Mouse (Mus musculus) liver, embryonic 14.5 days (tissue): ENCODE results near the gene Hmgb1. TPM values are rescaled to one million over a fixed set of nuclear protein-coding genes. Genes with fewer than 3 reads are reported as not detected.

Experiments used
- ATAC-seq: fragments of 200-750 bp; cut with Nextera tagmentation; 2 replicates; pipeline ENCODE4 v1.8.0; 2017; ENCODE audit warnings: moderate number of reproducible peaks, mild to moderate bottlenecking, moderate library complexity; ENCODE audit not compliant: insufficient read depth
- DNase-seq, 3 experiments: peaks; one replicate each; pipeline ENCODE4 v3.0.0-alpha.2; 2012 to 2013; ENCODE audit warnings: low read depth in 3 of 3, low spot score in 3 of 3
- H3K27ac ChIP-seq: fragments of 300-500 bp; sonication (generic); 2 replicates; pipeline ENCODE4 v1.5.1; 2014; ENCODE audit warnings: moderate library complexity, mild to moderate bottlenecking, control low read depth, inconsistent platforms
- H3K27me3 ChIP-seq: fragments of 300-500 bp; sonication (generic); 2 replicates; pipeline ENCODE4 v1.6.1; 2014; ENCODE audit warnings: mild to moderate bottlenecking, low read length, moderate library complexity; ENCODE audit not compliant: control insufficient read depth, insufficient read depth
- H3K36me3 ChIP-seq: fragments of 300-500 bp; sonication (generic); replicated peaks from 2 replicates; pipeline ENCODE4 v1.6.1; 2014; ENCODE audit warnings: low read depth; ENCODE audit not compliant: control insufficient read depth, insufficient read depth
- H3K4me1 ChIP-seq, 2 experiments: fragments of 200-500 bp in 1 of 2; fragments of 300-500 bp in 1 of 2; sonication (generic) in 1 of 2; replicated peaks; 2 replicates each; pipeline ENCODE4 v1.6.1; 2012 to 2014; ENCODE audit warnings: antibody characterized with exemption in 1 of 2, inconsistent platforms in 1 of 2, low read length in 1 of 2; ENCODE audit not compliant: control insufficient read depth in 2 of 2, insufficient read depth in 2 of 2
- H3K4me2 ChIP-seq: fragments of 300-500 bp; sonication (generic); 2 replicates; pipeline ENCODE4 v1.6.1; 2014; ENCODE audit warnings: low read depth, mild to moderate bottlenecking, control low read depth, moderate library complexity
- H3K4me3 ChIP-seq, 2 experiments: fragments of 200-500 bp in 1 of 2; fragments of 300-500 bp in 1 of 2; sonication (generic) in 1 of 2; 2 replicates each; pipeline ENCODE4 v1.5.1; 2012 to 2014; ENCODE audit warnings: low read depth in 2 of 2, low read length in 2 of 2, mild to moderate bottlenecking in 2 of 2, control low read depth in 1 of 2, inconsistent platforms in 1 of 2, moderate library complexity in 1 of 2; ENCODE audit not compliant: insufficient read depth in 1 of 2
- H3K9ac ChIP-seq: fragments of 300-500 bp; sonication (generic); replicated peaks from 2 replicates; pipeline ENCODE4 v1.6.1; 2014; ENCODE audit warnings: mild to moderate bottlenecking, control low read depth, moderate library complexity
- H3K9me3 ChIP-seq: fragments of 300-500 bp; sonication (generic); 2 replicates; pipeline ENCODE4 v1.6.1; 2016; ENCODE audit warnings: low read length, mixed read lengths; ENCODE audit not compliant: control insufficient read depth
- CTCF ChIP-seq: IDR thresholded peaks from 2 replicates; pipeline ENCODE4 v1.5.1; 2016; ENCODE audit warnings: antibody characterized with exemption, low read depth, control low read depth
- EP300 ChIP-seq: IDR thresholded peaks from 2 replicates; pipeline ENCODE4 v1.6.1; 2016; ENCODE audit warnings: antibody characterized with exemption, low read depth
- WGBS: fragments of 180-500 bp; shearing (Covaris S2); extraction: QIAGEN DNeasy Blood & Tissue Kit; methylation state at CpG from one replicate; pipeline ENCODE4 v1.1.7; 2014; ENCODE audit not compliant: insufficient replicate concordance; 5-methylcytosine and 5-hydroxymethylcytosine counted together
- polyA plus RNA-seq, 2 experiments: library from polyadenylated mRNA; depleted of rRNA in 1 of 2; stranded (reverse) in 1 of 2; unstranded in 1 of 2; fragments of >200 nt; fragmentation: Nextera tagmentation in 1 of 2; extraction: Ambion mirVana in 1 of 2; gene quantifications; 2 replicates each; pipeline versions ENCODE4 v1.2.1 to v1.2.3; 2012 to 2014

The Hmgb1 gene
- polyA plus RNA-seq, 2 experiments, result 176 to 555 TPM

GRCm38 (mm10) chr5:149136933-149137365 is 47.3 kb downstream of the Hmgb1 start:
- DNase-seq (peak; percentile 77 to 80 (median 78)), ATAC-seq (peak; percentile 93)
- no peak for TF ChIP-seq CTCF
- peak; percentile 75 for TF ChIP-seq EP300
- Histone ChIP-seq H3K9ac (no peak overlapping the region; the same call in 1 of the 2 replicates), H3K4me1 (peaks cover 31 to 36% of the 10 kb centered on the region in 2 experiments), H3K36me3 (no peaks in the 10 kb centered on the region), H3K4me3 (no peak overlapping the region), H3K27ac (peak overlapping the region; percentile 55), H3K27me3 (no peaks in the 10 kb centered on the region), H3K4me2 (peak overlapping the region; percentile 36), H3K9me3 (no peaks in the 10 kb centered on the region)
- WGBS, result 41% methylated on average over 4 of the region's 4 CpGs

GRCm38 (mm10) chr5:149135455-149136354 is 48.6 kb downstream of the Hmgb1 start:
- DNase-seq, result no peak
- Histone ChIP-seq H3K27ac (peak overlapping the region; percentile 74), H3K9ac (peak overlapping the region; percentile 54), H3K4me3 (no peak overlapping the region), H3K9me3 (no peaks in the 10 kb centered on the region), H3K4me1 (peaks cover 31 to 36% of the 10 kb centered on the region in 2 experiments), H3K36me3 (no peaks in the 10 kb centered on the region), H3K27me3 (no peaks in the 10 kb centered on the region), H3K4me2 (peak overlapping the region; percentile 53)
- 61% methylated on average over 10 of the region's 10 CpGs for WGBS
- TF ChIP-seq CTCF, result no peak; the same call in 1 of the 2 replicates
- TF ChIP-seq EP300, result no peak
- ATAC-seq, result no peak

GRCm38 (mm10) chr5:149134751-149135454 is 49.4 kb downstream of the Hmgb1 start:
- H3K9ac ChIP-seq, result peak overlapping the region; percentile 54
- TF ChIP-seq EP300, result peak; percentile 57
- no peak for TF ChIP-seq CTCF
- peak; percentile 37 for ATAC-seq
- WGBS, result 33% methylated on average over 10 of the region's 10 CpGs
- peaks cover 31 to 36% of the 10 kb centered on the region in 2 experiments for H3K4me1 ChIP-seq
- H3K9me3 ChIP-seq, result no peaks in the 10 kb centered on the region
- peak overlapping the region; percentile 53 for H3K4me2 ChIP-seq
- peak overlapping the region; percentile 74 for H3K27ac ChIP-seq
- 0 out of 4 replicates have a peak overlapping the region, but pooled peaks of 1 of the 2 experiments have one; percentile 6 for H3K4me3 ChIP-seq
- no peaks in the 10 kb centered on the region for H3K27me3 ChIP-seq
- H3K36me3 ChIP-seq, result no peaks in the 10 kb centered on the region
- peak in 1 of 3 experiments; percentile 29 for DNase-seq

- Histone ChIP-seq H3K9ac (no peak overlapping the region), H3K27me3 (no peaks in the 10 kb centered on the region), H3K4me3 (no peak overlapping the region), H3K27ac (no peak overlapping the region), H3K4me2 (no peak overlapping the region), H3K9me3 (no peaks in the 10 kb centered on the region), H3K4me1 (no peaks in the 10 kb centered on the region), H3K36me3 (no peaks in the 10 kb centered on the region)
- TF ChIP-seq EP300, result no peak
- no peak for TF ChIP-seq CTCF
- ATAC-seq (no peak), DNase-seq (no peak)
- WGBS, result 72% methylated on average over 15 of the region's 15 CpGs
Measured at GRCm38 (mm10) chr5:149128473-149128872, 55.8 kb downstream of the Hmgb1 start.

GRCm38 (mm10) chr5:149123795-149124194 is 60.5 kb downstream of the Hmgb1 start:
- no peak for DNase-seq
- 82% methylated on average over 6 of the region's 6 CpGs for WGBS
- no peaks in the 10 kb centered on the region for H3K36me3 ChIP-seq
- no peak overlapping the region for H3K9ac ChIP-seq
- H3K4me1 ChIP-seq, result no peaks in the 10 kb centered on the region
- H3K27ac ChIP-seq, result no peak overlapping the region
- no peak overlapping the region for H3K4me3 ChIP-seq
- no peak for TF ChIP-seq EP300
- no peak for TF ChIP-seq CTCF
- no peak overlapping the region for H3K4me2 ChIP-seq
- H3K9me3 ChIP-seq, result no peaks in the 10 kb centered on the region
- ATAC-seq, result no peak
- H3K27me3 ChIP-seq, result no peaks in the 10 kb centered on the region
